Mouse (Mus musculus): ENCODE results near the gene Lpp.

- TF ChIP-seq CTCF (conservative IDR thresholded peaks at IDR 0.05 in 1 of 2, IDR thresholded peaks at IDR 0.05 in 1 of 2; ENCODE audit: low read depth in 2 of 2, low read length in 2 of 2): no peak
- TF ChIP-seq POLR2A (IDR thresholded peaks at IDR 0.05; ENCODE audit: low read depth, low read length): no peak
- TF ChIP-seq NRF1 (IDR thresholded peaks at IDR 0.05; ENCODE audit: low read depth, low read length): no peak
These were observed 647.9 kb downstream of the Lpp start for GRCm38 (mm10) chr16:25041165-25041564.

All from CH12.LX (cell line).